9 mouse cellular contexts compared by ENCODE assay signal in genomic region chr3:89388901-89389740, GRCm38 (mm10). TPM values are rescaled to one million over a fixed set of nuclear protein-coding genes. Genes with fewer than 3 reads are reported as not detected.
DNase-seq lines count a peak whose midpoint lies in the region; ATAC-seq and TF ChIP-seq lines count a peak whose summit lies in the region.
"Had no signal": no experiment of that assay in that cellular context is flagged by ENCODE, and none has a peak within 500 bp of the region (broad histone marks: within the 10 kb centered on the region; RNA-seq: fewer than 3 reads in every experiment).

No protein-coding gene starts in this region.

- H3K36me3 ChIP-seq in heart, embryonic 11.5 days (ENCODE audit: control insufficient read depth, insufficient read depth, low read length): no peaks in the 10 kb centered on the region
- H3K36me3 ChIP-seq in spleen, adult 2 months (ENCODE audit: control insufficient read depth, insufficient read depth, low read length): no peaks in the 10 kb centered on the region
- H3K36me3 ChIP-seq in hindbrain, embryonic 16.5 days (ENCODE audit: control insufficient read depth, insufficient read depth, low read length): no peaks in the 10 kb centered on the region

- H3K9ac ChIP-seq in heart, embryonic 11.5 days (ENCODE audit: low read depth, low read length): no peak overlapping the region
- H3K9ac ChIP-seq in hindbrain, embryonic 16.5 days (ENCODE audit: low read depth, low read length): no peak overlapping the region

- no peak overlapping the region for H3K4me2 ChIP-seq in heart, embryonic 11.5 days
- H3K4me2 ChIP-seq in hindbrain, embryonic 16.5 days (ENCODE audit: low read length): no peak overlapping the region

- 59% methylated on average over 5 of the region's 6 CpGs for WGBS in heart, embryonic 11.5 days (ENCODE audit: insufficient replicate concordance)
- 18% methylated on average over 6 of the region's 6 CpGs for WGBS in spleen, adult 2 months
- WGBS in hindbrain, embryonic 16.5 days: 71% methylated on average over 5 of the region's 6 CpGs

- no peak for ATAC-seq in heart, embryonic 11.5 days (replicated peaks; ENCODE audit: insufficient number of reproducible peaks, low FRiP score, low TSS enrichment)
- peak; percentile 29; the same call in 1 of the 2 replicates for ATAC-seq in hindbrain, embryonic 16.5 days
- peak; percentile 47 for ATAC-seq in neutrophil, adult 5-6 weeks (ENCODE audit: extremely low read depth, insufficient number of reproducible peaks, low FRiP score, poor library complexity, severe bottlenecking)

- no peak overlapping the region for H3K27ac ChIP-seq in heart, embryonic 11.5 days (ENCODE audit: low read depth, low read length)
- peak overlapping the region; percentile 93 for H3K27ac ChIP-seq in spleen, adult 2 months (ENCODE audit: insufficient read depth, low read length)
- H3K27ac ChIP-seq in hindbrain, embryonic 16.5 days (ENCODE audit: low read depth, low read length): no peak overlapping the region

- H3K4me1 ChIP-seq in heart, embryonic 11.5 days (ENCODE audit: control insufficient read depth, insufficient read depth, low read length): peaks cover 26% of the 10 kb centered on the region
- H3K4me1 ChIP-seq in spleen, adult 2 months (ENCODE audit: control insufficient read depth, insufficient read depth, insufficient read length): peaks cover 48% of the 10 kb centered on the region
- H3K4me1 ChIP-seq in hindbrain, embryonic 16.5 days (ENCODE audit: control insufficient read depth, insufficient read depth, low read depth, low read length): peaks cover 30% of the 10 kb centered on the region

- TF ChIP-seq CTCF in spleen, adult 2 months (IDR thresholded peaks at IDR 0.05; ENCODE audit: extremely low read depth, insufficient read depth, insufficient read length, insufficient replicate concordance): no peak

- DNase-seq in heart, adult 11 months: peak; percentile 94
- peak; percentile 62 to 63 for DNase-seq in spleen, adult 2 months (ENCODE audit: low read depth in 1 of 2, low spot score in 2 of 2)
- no peak for DNase-seq in spleen, postnatal 14 days (ENCODE audit: low spot score in 2 of 2)
- no peak for DNase-seq in left cerebral cortex, adult 11 months (ENCODE audit: low spot score)
- no peak for DNase-seq in layer of hippocampus, adult 8-10 months (ENCODE audit: low spot score in 2 of 2)

- TF ChIP-seq POLR2A in spleen, adult 2 months (IDR thresholded peaks at IDR 0.05; ENCODE audit: low read depth, low read length): no peak; the same call in 1 of the 2 replicates

- H3K4me3 ChIP-seq in heart, embryonic 11.5 days (ENCODE audit: low read depth, low read length): no peak overlapping the region
- H3K4me3 ChIP-seq in spleen, adult 2 months (ENCODE audit: extremely low read depth, insufficient read depth, insufficient read length): peak overlapping the region; percentile 15; the same call in 1 of the 2 replicates
- no peak overlapping the region for H3K4me3 ChIP-seq in hindbrain, embryonic 16.5 days (ENCODE audit: low read length)

- no peaks in the 10 kb centered on the region for H3K9me3 ChIP-seq in heart, embryonic 11.5 days (replicated peaks; ENCODE audit: control insufficient read depth, low read length)
- no peaks in the 10 kb centered on the region for H3K9me3 ChIP-seq in hindbrain, embryonic 16.5 days (ENCODE audit: control insufficient read depth, low read length)

- no peaks in the 10 kb centered on the region for H3K27me3 ChIP-seq in heart, embryonic 11.5 days (ENCODE audit: control insufficient read depth, insufficient read depth, low read length)
- no peaks in the 10 kb centered on the region for H3K27me3 ChIP-seq in spleen, adult 2 months (ENCODE audit: control insufficient read depth, insufficient read depth, low read length)
- H3K27me3 ChIP-seq in hindbrain, embryonic 16.5 days (replicated peaks; ENCODE audit: control insufficient read depth, insufficient read depth, low read length): no peaks in the 10 kb centered on the region

RNA-seq across cellular contexts. Expression of gene Zbtb7b, which starts 5.5 kb away (rescaled TPM):
- polyA plus RNA-seq in heart, embryonic 11.5 days (2014; fragmentation: Nextera tagmentation; extraction: Ambion mirVana): 1.2 and 2.2 TPM in 2 replicates
- polyA plus RNA-seq in spleen, adult 2 months (2012; rRNA removed): 54.5 and 58.4 TPM in 2 replicates
- 0.79 and 0.88 TPM in 2 replicates for polyA plus RNA-seq in hindbrain, embryonic 16.5 days (2015; fragmentation: Nextera tagmentation; extraction: Ambion mirVana)
- total RNA-seq in neutrophil, adult 5-6 weeks (2017): 90.9 and 120 TPM in 2 replicates
- 10 to 100 TPM; 12.6 to 18.7 (median 15.9) TPM for total RNA-seq in layer of hippocampus, adult 8-10 months (2022)

RNA-seq across cellular contexts. Expression of gene Lenep, which starts 13.5 kb away (rescaled TPM):
- not detected in 2 replicates for polyA plus RNA-seq in heart, embryonic 11.5 days (2014; fragmentation: Nextera tagmentation; extraction: Ambion mirVana)
- polyA plus RNA-seq in spleen, adult 2 months (2012; rRNA removed): 1.5 and 1.9 TPM in 2 replicates
- polyA plus RNA-seq in hindbrain, embryonic 16.5 days (2015; fragmentation: Nextera tagmentation; extraction: Ambion mirVana): 0.60 TPM in 1 of 2 replicates, not detected in the other
- 2.2 and 5.7 TPM in 2 replicates for total RNA-seq in neutrophil, adult 5-6 weeks (2017)
- 1 to 10 TPM; 1.9 to 7.1 (median 4.3) TPM for total RNA-seq in layer of hippocampus, adult 8-10 months (2022)
- polyA plus RNA-seq: gonadal fat pad, adult 2 months had no signal

RNA-seq across cellular contexts. Expression of gene Flad1, which starts 22.5 kb away (rescaled TPM):
- polyA plus RNA-seq in heart, embryonic 11.5 days (2014; fragmentation: Nextera tagmentation; extraction: Ambion mirVana): 33.7 and 34.2 TPM in 2 replicates
- 39.1 and 43.9 TPM in 2 replicates for polyA plus RNA-seq in spleen, adult 2 months (2012; rRNA removed)
- polyA plus RNA-seq in hindbrain, embryonic 16.5 days (2015; fragmentation: Nextera tagmentation; extraction: Ambion mirVana): 34.7 and 36.6 TPM in 2 replicates
- total RNA-seq in neutrophil, adult 5-6 weeks (2017): 21.1 and 25.6 TPM in 2 replicates
- total RNA-seq in layer of hippocampus, adult 8-10 months (2022): 10 to 100 TPM; 35.8 to 37.8 (median 37.1) TPM

RNA-seq across cellular contexts. Expression of gene Dcst1, which starts 24.1 kb away (rescaled TPM):
- 0.17 and 0.21 TPM in 2 replicates for polyA plus RNA-seq in heart, embryonic 11.5 days (2014; fragmentation: Nextera tagmentation; extraction: Ambion mirVana)
- 0.29 and 0.42 TPM in 2 replicates for polyA plus RNA-seq in spleen, adult 2 months (2012; rRNA removed)
- 0.66 and 1.1 TPM in 2 replicates for polyA plus RNA-seq in hindbrain, embryonic 16.5 days (2015; fragmentation: Nextera tagmentation; extraction: Ambion mirVana)
- not detected in 2 replicates for total RNA-seq in neutrophil, adult 5-6 weeks (2017)
- total RNA-seq in layer of hippocampus, adult 8-10 months (2022): under 1 TPM in 2 of 4 experiments, not detected in 2; 0.16 to 0.48 TPM

RNA-seq across cellular contexts. Expression of gene Dcst2, which starts 27.3 kb away (rescaled TPM):
- polyA plus RNA-seq in heart, embryonic 11.5 days (2014; fragmentation: Nextera tagmentation; extraction: Ambion mirVana): 0.07 TPM in 1 of 2 replicates, not detected in the other
- 0.15 and 0.43 TPM in 2 replicates for polyA plus RNA-seq in spleen, adult 2 months (2012; rRNA removed)
- polyA plus RNA-seq in hindbrain, embryonic 16.5 days (2015; fragmentation: Nextera tagmentation; extraction: Ambion mirVana): 0.10 and 0.11 TPM in 2 replicates
- not detected in 2 replicates for total RNA-seq in neutrophil, adult 5-6 weeks (2017)
- under 1 TPM; 0.32 to 0.47 (median 0.39) TPM for total RNA-seq in layer of hippocampus, adult 8-10 months (2022)

Comparison
In these comparisons a context has a peak if more than half of its experiments do, and no peak if none do; other contexts are left out.
1. DNase-seq: peak in heart, adult 11 months (single experiment) and spleen, adult 2 months (2 of 2); none in spleen, postnatal 14 days (0 of 2), left cerebral cortex, adult 11 months (single experiment) and layer of hippocampus, adult 8-10 months (0 of 2).
2. RNA of gene Zbtb7b, which starts 5.5 kb away (polyA plus RNA-seq): 54.5 to 58.4 TPM in spleen, adult 2 months; 1.2 to 2.2 TPM in heart, embryonic 11.5 days and 0.79 to 0.88 TPM in hindbrain, embryonic 16.5 days; every median in the first group is over 10 times any median in the second.